Mouse (Mus musculus): ENCODE data around the gene Cops8.

Gene Cops8

GRCm38 (mm10) chr1:90651781-90652180 lies 49.0 kb downstream of the Cops8 start:
- DNase-seq, result no peak

DNA sequence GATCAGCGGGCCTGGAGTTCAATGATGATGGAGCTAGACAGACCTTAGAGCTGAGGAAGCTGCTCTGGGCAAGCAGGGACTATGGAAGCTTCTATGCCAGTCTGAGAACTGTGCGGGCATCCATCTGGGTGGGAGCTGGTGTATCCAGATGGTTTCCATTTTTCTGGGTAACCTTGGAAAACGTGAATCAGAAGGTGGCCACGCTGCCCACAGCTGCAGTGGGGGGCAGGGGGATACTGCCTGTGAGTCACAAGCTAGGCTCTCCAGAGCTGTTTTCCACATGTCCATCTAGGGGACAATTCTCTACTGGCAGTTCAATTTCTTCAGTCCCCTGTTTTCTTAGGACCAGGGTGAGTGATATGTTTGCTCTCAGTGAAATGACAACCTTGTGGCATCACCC lies 49.8 kb downstream of the Cops8 start:
- DNase-seq, result no peak

DNA sequence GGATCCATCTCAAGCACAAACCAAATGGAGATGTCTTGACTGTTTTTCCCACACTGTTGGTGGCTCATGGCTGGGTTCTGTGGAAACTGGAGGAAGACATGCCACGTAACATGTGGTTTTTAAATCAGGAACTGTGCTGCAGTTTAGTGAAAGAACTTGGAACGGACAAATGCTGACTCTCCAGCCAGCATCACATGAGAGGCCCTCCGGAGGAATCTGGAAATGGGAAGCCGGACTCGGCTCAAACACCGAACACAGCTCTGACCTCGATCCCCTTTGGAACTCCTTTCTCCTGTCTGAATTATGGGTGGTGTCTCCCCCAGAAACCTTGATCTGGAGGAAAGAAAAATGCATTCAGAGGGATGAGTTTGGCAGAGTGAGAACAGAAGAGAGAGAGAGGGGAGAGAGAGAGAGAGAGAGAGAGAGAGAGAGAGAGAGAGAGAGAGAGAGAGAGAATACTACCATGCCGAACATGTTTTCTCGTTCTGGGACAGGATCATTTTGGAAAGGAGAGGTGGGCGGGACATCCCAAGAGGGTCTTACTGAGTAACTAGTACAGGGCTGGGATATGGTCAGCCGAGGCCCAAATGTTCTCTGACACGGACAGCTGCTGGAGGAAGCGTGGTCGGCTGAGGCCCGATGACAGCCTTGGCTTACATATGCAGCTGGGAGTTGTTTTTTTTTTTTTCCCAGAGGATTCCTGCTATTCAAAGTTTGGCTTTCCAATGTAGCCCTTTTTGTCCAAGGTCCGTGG lies 53.9 kb downstream of the Cops8 start:
- peak; percentile 34 to 62 for DNase-seq

GRCm38 (mm10) chr1:90657292-90658050 lies 54.7 kb downstream of the Cops8 start:
- DNase-seq, result no peak

DNA sequence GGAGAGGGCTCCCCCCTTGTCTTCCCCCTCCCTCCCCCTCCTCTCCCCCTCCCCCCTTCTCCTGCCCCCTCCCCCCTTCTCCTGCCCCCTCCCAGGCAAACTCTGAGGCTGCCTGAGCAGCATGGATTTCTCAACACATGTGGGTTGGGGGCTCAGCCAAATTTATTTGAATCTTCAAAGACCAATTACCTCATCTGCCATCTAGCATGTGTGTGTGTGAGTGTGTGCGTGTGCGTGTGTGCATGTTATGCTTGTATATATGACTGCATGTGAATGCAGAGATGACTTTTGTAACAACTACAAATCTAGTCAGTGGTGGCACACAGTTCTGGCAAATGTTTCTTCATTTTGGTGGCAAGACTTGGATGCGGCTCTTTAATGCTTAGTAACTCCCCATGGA lies 55.8 kb downstream of the Cops8 start:
- DNase-seq, result no peak

DNA sequence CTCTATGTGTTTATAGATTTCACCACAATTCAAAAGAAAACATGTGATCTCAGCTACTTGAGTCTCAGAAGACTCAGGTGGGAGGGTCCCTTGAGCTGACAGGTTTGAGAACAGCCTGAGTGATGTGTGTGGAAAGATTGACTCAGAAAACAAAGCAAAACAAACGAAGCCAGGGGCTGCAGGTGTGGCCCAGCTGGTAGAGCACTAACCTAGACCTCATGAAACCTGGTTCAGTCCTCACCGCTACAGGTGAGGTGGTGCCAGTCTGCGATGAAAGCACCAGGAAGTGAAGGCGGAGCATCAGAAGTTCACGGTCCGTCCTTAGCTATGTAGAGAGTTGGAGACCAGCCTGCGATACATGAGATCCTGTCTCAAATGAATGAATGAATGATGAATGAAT lies 57.4 kb downstream of the Cops8 start:
- DNase-seq, result no peak

DNA sequence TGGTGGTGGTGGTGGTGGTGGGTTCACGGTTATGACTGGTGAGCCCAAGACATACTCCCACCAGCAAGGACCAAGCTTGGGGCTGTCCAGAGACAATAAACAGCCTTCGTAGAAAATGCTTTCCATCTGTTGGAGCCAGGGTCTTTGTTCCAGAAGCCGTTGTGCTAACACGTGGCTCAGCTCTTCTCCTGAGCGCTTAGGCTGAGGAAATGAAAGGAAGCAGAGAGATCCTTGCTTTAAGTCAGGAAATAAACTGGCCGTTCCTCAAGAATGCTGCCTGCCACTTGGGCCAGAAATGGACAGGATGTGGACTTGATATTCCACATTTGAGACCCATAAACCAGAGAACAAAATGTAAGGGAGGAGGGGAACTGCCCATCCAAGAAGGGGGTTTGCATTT lies 59.7 kb downstream of the Cops8 start:
- peak; percentile 37 to 59 for DNase-seq
